Mouse (Mus musculus) adipocyte (in vitro differentiated cells): ENCODE results near the gene Lax1.

ENCODE experiments used
- DNase-seq: peaks from one replicate; pipeline ENCODE4 v3.0.0-alpha.2; 2016; ENCODE audit warnings: low spot score

The Lax1 gene

DNA sequence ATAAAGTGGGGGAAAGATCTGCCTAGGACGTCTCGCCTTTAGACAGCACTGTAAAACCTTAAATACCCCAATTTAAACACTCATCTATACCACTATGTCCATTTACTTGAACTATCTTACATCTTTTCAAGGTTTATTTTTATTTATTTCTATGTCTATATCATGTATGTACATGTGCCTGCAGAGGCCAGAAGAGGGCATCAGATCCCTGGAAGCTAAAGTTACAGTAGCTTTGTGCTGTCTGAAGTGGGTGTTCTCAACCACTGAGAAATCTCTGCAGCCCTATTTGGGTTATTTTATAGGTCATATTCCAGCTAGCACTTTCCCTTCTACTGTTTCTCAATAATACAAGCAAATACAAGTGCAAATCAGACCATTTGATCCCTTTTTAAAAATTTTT, 57.7 kb downstream of the Lax1 start:
- DNase-seq: peak; percentile 40
